Mouse (Mus musculus): ENCODE measurements around the gene Ccdc146.
A peak's percentile ranks its signal among the peaks of the same experiment; 100 is the strongest.
"Not testable (repeated sequence)": the region's sequence is repeated elsewhere in the genome, so short reads cannot be mapped to it uniquely, and the experiment has no call there.

Gene Ccdc146

GRCm38 (mm10) chr5:21331656-21332055, 92.8 kb downstream of the Ccdc146 start:
- DNase-seq (ENCODE audit: low read depth, low spot score) = no peak

- DNase-seq (ENCODE audit: low read depth, low spot score) = no peak
These were observed 94.5 kb downstream of the Ccdc146 start for GRCm38 (mm10) chr5:21329672-21330665.

GRCm38 (mm10) chr5:21328560-21328959, 95.9 kb downstream of the Ccdc146 start:
- DNase-seq (ENCODE audit: low read depth, low spot score) = no peak

GRCm38 (mm10) chr5:21326494-21326893, 98.0 kb downstream of the Ccdc146 start:
- DNase-seq (ENCODE audit: low read depth, low spot score) = no peak

GRCm38 (mm10) chr5:21320138-21320537, 104.3 kb downstream of the Ccdc146 start:
- DNase-seq (ENCODE audit: low read depth, low spot score) = no peak

GRCm38 (mm10) chr5:21314696-21315095, 109.8 kb downstream of the Ccdc146 start:
- DNase-seq (ENCODE audit: low read depth, low spot score) = no peak

- DNase-seq (ENCODE audit: low read depth, low spot score) = no peak
These were observed 117.3 kb downstream of the Ccdc146 start for GRCm38 (mm10) chr5:21307165-21307564.

GRCm38 (mm10) chr5:21301011-21301410, 123.5 kb downstream of the Ccdc146 start:
- DNase-seq (ENCODE audit: low read depth, low spot score) = no peak

- no peak for DNase-seq (ENCODE audit: low read depth, low spot score)
These were observed 124.4 kb downstream of the Ccdc146 start for GRCm38 (mm10) chr5:21300058-21300457.

GRCm38 (mm10) chr5:21299076-21299755, 125.3 kb downstream of the Ccdc146 start:
- DNase-seq (ENCODE audit: low read depth, low spot score) = no peak

GRCm38 (mm10) chr5:21295683-21296082, 128.8 kb downstream of the Ccdc146 start:
- no peak for DNase-seq (ENCODE audit: low read depth, low spot score)

- DNase-seq (ENCODE audit: low read depth, low spot score) = no peak
These were observed 133.9 kb downstream of the Ccdc146 start for GRCm38 (mm10) chr5:21290594-21290993.

- DNase-seq (ENCODE audit: low read depth, low spot score) = no peak
These were observed 135.6 kb downstream of the Ccdc146 start for GRCm38 (mm10) chr5:21288658-21289435.

GRCm38 (mm10) chr5:21283356-21284062, 141.0 kb downstream of the Ccdc146 start:
- DNase-seq (ENCODE audit: low read depth, low spot score) = no peak

GRCm38 (mm10) chr5:21277685-21278084, 146.8 kb downstream of the Ccdc146 start:
- not testable (repeated sequence) for DNase-seq (ENCODE audit: low read depth, low spot score)

GRCm38 (mm10) chr5:21271386-21272354, 152.8 kb downstream of the Ccdc146 start:
- DNase-seq (ENCODE audit: low read depth, low spot score) = no peak

GRCm38 (mm10) chr5:21270756-21271155, 153.7 kb downstream of the Ccdc146 start:
- DNase-seq (ENCODE audit: low read depth, low spot score) = no peak

- DNase-seq (ENCODE audit: low read depth, low spot score) = no peak
These were observed 155.0 kb downstream of the Ccdc146 start for GRCm38 (mm10) chr5:21269446-21269845.

- no peak for DNase-seq (ENCODE audit: low read depth, low spot score)
These were observed 157.4 kb downstream of the Ccdc146 start for GRCm38 (mm10) chr5:21267090-21267489.

GRCm38 (mm10) chr5:21265049-21265448, 159.4 kb downstream of the Ccdc146 start:
- peak; percentile 54 for DNase-seq (ENCODE audit: low read depth, low spot score)

Data from telencephalon, adult 2 months (tissue).